In the genomic region with DNA sequence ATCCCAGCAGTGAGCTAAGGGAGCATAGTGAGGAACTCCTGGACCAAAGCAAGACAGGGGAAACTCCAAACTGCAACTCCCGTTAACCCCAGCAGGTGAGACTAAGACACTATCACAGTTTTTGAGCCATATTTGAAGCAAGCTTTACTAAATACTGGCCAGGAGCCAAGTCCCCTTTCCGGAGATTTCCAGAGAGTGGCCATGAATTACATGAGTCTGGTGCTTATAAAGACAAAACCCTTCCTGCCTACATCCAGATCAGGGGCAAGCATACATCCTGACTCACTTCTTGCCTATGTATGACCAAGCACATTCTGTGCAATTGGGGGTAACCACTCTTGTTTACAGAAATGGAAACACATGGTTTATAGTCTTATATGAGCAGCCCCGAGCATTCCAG, we compare ENCODE assay signal across 21 mouse cellular contexts.
DNase-seq lines count a peak whose midpoint lies in the region; ATAC-seq and TF ChIP-seq lines count a peak whose summit lies in the region.
"Had no signal": no experiment of that assay in that cellular context is flagged by ENCODE, and none has a peak within 500 bp of the region (broad histone marks: within the 10 kb centered on the region; RNA-seq: fewer than 3 reads in every experiment).

No protein-coding gene starts in this region.

- H3K9ac ChIP-seq in kidney, postnatal 0 days (ENCODE audit: low read depth, low read length), result no peak overlapping the region
- no peak overlapping the region for H3K9ac ChIP-seq in intestine, postnatal 0 days (ENCODE audit: low read depth, low read length)
- no peak overlapping the region for H3K9ac ChIP-seq in liver, embryonic 11.5 days (ENCODE audit: low read depth, low read length)
- H3K9ac ChIP-seq: forebrain, embryonic 13.5 days; heart, embryonic 13.5 days; liver, postnatal 0 days; stomach, embryonic 15.5 days had no signal

- H3K4me2 ChIP-seq in kidney, postnatal 0 days (ENCODE audit: low read length), result no peak overlapping the region
- H3K4me2 ChIP-seq in intestine, postnatal 0 days (replicated peaks; ENCODE audit: low read depth), result no peak overlapping the region
- H3K4me2 ChIP-seq in liver, embryonic 11.5 days, result no peak overlapping the region
- H3K4me2 ChIP-seq: forebrain, embryonic 13.5 days; heart, embryonic 13.5 days; stomach, embryonic 15.5 days had no signal

- no peaks in the 10 kb centered on the region for H3K27me3 ChIP-seq in kidney, postnatal 0 days (ENCODE audit: insufficient read depth, low read length)
- no peaks in the 10 kb centered on the region for H3K27me3 ChIP-seq in Patski
- H3K27me3 ChIP-seq in intestine, postnatal 0 days (replicated peaks; ENCODE audit: control insufficient read depth, insufficient read depth, low read length), result no peaks in the 10 kb centered on the region
- H3K27me3 ChIP-seq in liver, embryonic 11.5 days (replicated peaks; ENCODE audit: control insufficient read depth, insufficient read depth, low read length), result no peaks in the 10 kb centered on the region
- H3K27me3 ChIP-seq: forebrain, embryonic 13.5 days; heart, embryonic 13.5 days; stomach, embryonic 15.5 days had no signal

- POLR2A ChIA-PET in Patski (lab: Charles Lee), result no interaction called here

- DNase-seq in kidney, postnatal 0 days (ENCODE audit: low spot score), result peak; percentile 64
- DNase-seq in kidney, postnatal 25 days, result no peak
- DNase-seq in 416B (ENCODE audit: low read depth) (peak; percentile 77), Patski (ENCODE audit: low read depth, low spot score) (peak; percentile 24)
- no peak for DNase-seq in liver, embryonic 11.5 days (ENCODE audit: low spot score)
- DNase-seq: adrenal gland, postnatal 36 days; cerebellum, adult 18-20 months; cerebellum, postnatal 36 days; gastrocnemius, postnatal 10 days; heart, adult 18-20 months; heart, postnatal 36 days; liver; liver, postnatal 0 days; retina, postnatal 1 day; thymus, adult 2 months had no signal

- H3K4me3 ChIP-seq in kidney, postnatal 0 days (replicated peaks; ENCODE audit: low read depth, low read length), result no peak overlapping the region
- H3K4me3 ChIP-seq in intestine, postnatal 0 days (ENCODE audit: low read depth, low read length), result no peak overlapping the region
- H3K4me3 ChIP-seq in liver, embryonic 11.5 days (ENCODE audit: low read depth, low read length), result no peak overlapping the region
- H3K4me3 ChIP-seq: forebrain, embryonic 13.5 days; heart, embryonic 13.5 days; stomach, embryonic 15.5 days had no signal

- no peaks in the 10 kb centered on the region for H3K9me3 ChIP-seq in kidney, postnatal 0 days (replicated peaks; ENCODE audit: low read length)
- no peaks in the 10 kb centered on the region for H3K9me3 ChIP-seq in intestine, postnatal 0 days (ENCODE audit: control insufficient read depth)
- H3K9me3 ChIP-seq in liver, embryonic 11.5 days (ENCODE audit: control insufficient read depth, low read length), result no peaks in the 10 kb centered on the region
- H3K9me3 ChIP-seq: forebrain, embryonic 13.5 days; heart, embryonic 13.5 days; stomach, embryonic 15.5 days had no signal

- no peaks in the 10 kb centered on the region for H3K4me1 ChIP-seq in kidney, postnatal 0 days (replicated peaks; ENCODE audit: insufficient read depth, low read length)
- peaks cover 7% of the 10 kb centered on the region; the same call in 1 of the 2 replicates for H3K4me1 ChIP-seq in intestine, postnatal 0 days (replicated peaks; ENCODE audit: control insufficient read depth, insufficient read depth, low read length)
- H3K4me1 ChIP-seq in liver, embryonic 11.5 days (replicated peaks; ENCODE audit: control insufficient read depth, insufficient read depth, low read length), result no peaks in the 10 kb centered on the region
- H3K4me1 ChIP-seq: forebrain, embryonic 13.5 days; stomach, embryonic 15.5 days had no signal

- 39% methylated on average over 3 of the region's 3 CpGs for WGBS in kidney, postnatal 0 days
- 20% methylated on average over 3 of the region's 3 CpGs for WGBS in intestine, postnatal 0 days
- WGBS in liver, embryonic 11.5 days, result 64% methylated on average over 3 of the region's 3 CpGs

- no peak for ATAC-seq in kidney, postnatal 0 days (replicated peaks; ENCODE audit: low FRiP score, low read depth)
- no peak for ATAC-seq in Patski
- 0 out of 2 replicates have a peak, but pooled peaks have one; percentile 49 for ATAC-seq in intestine, postnatal 0 days
- ATAC-seq in granulocyte monocyte progenitor cell, adult 5-6 weeks (replicated peaks; ENCODE audit: poor library complexity, severe bottlenecking), result no peak
- no peak for ATAC-seq in liver, embryonic 11.5 days (replicated peaks; ENCODE audit: low FRiP score)
- ATAC-seq: forebrain, embryonic 13.5 days; hindbrain, postnatal 0 days; liver, postnatal 0 days had no signal

- in situ Hi-C loops in Patski (cut with MboI; ENCODE audit: low pct_unique_long_range_greater_than_20kb), result no loop called here

- CTCF ChIA-PET in Patski (lab: Charles Lee), result interaction anchor here (1.4 to 1.6 kb wide), 2 partner anchors 11 to 24 kb away, joined by 3 to 4 read pairs; no protein-coding TSS in a partner anchor

- no peak overlapping the region for H3K27ac ChIP-seq in kidney, postnatal 0 days
- H3K27ac ChIP-seq in intestine, postnatal 0 days (ENCODE audit: low read depth, low read length), result no peak overlapping the region
- no peak overlapping the region for H3K27ac ChIP-seq in liver, embryonic 11.5 days (ENCODE audit: low read depth, low read length)
- H3K27ac ChIP-seq: forebrain, embryonic 13.5 days; heart, embryonic 13.5 days; hindbrain, postnatal 0 days; stomach, embryonic 15.5 days had no signal

- peak; percentile 34; the same call in 1 of the 2 replicates for TF ChIP-seq CTCF in kidney, postnatal 0 days (IDR thresholded peaks at IDR 0.05; ENCODE audit: low read depth)
- TF ChIP-seq CTCF in Patski (IDR thresholded peaks at IDR 0.05), result no peak
- TF ChIP-seq CTCF in intestine, postnatal 0 days (IDR thresholded peaks at IDR 0.05; ENCODE audit: low read depth), result peak; percentile 49

- H3K36me3 ChIP-seq in kidney, postnatal 0 days (ENCODE audit: insufficient read depth, low read length), result no peaks in the 10 kb centered on the region
- H3K36me3 ChIP-seq in intestine, postnatal 0 days (ENCODE audit: control insufficient read depth, insufficient read depth), result no peaks in the 10 kb centered on the region
- H3K36me3 ChIP-seq in liver, embryonic 11.5 days (ENCODE audit: control insufficient read depth, insufficient read depth, low read length), result no peaks in the 10 kb centered on the region
- H3K36me3 ChIP-seq: heart, embryonic 13.5 days; stomach, embryonic 15.5 days had no signal

Comparison
In these comparisons a context has a peak if more than half of its experiments do, and no peak if none do; other contexts are left out.
1. DNase-seq: peak in kidney, postnatal 0 days (single experiment), 416B (single experiment) and Patski (single experiment); none in kidney, postnatal 25 days (0 of 2) and liver, embryonic 11.5 days (single experiment).